Mouse (Mus musculus): ENCODE results near the gene Masp2. TPM values are rescaled to one million over a fixed set of nuclear protein-coding genes. Genes with fewer than 3 reads are reported as not detected.

Gene Masp2
- polyA plus RNA-seq, 1 experiment from 2014 or later: 0.44 TPM

- Histone ChIP-seq H3K9ac (0 out of 2 replicates have a peak overlapping the region, but pooled peaks have one; percentile 98), H3K27ac (no peak overlapping the region), H3K4me1 (peaks cover 34% of the 10 kb centered on the region), H3K4me2 (peak overlapping the region; percentile 80), H3K27me3 (no peaks in the 10 kb centered on the region), H3K4me3 (replicated peaks) (peak overlapping the region; percentile 87), H3K36me3 (peaks cover 50% of the 10 kb centered on the region), H3K9me3 (replicated peaks) (no peaks in the 10 kb centered on the region)
- no peak for ATAC-seq (replicated peaks; ENCODE audit: low FRiP score)
- WGBS: 82% methylated on average over 10 of the region's 10 CpGs
Measured at GRCm38 (mm10) chr4:148625010-148625409, 22.7 kb downstream of the Masp2 start.

GRCm38 (mm10) chr4:148625756-148626622, 23.6 kb downstream of the Masp2 start:
- H3K36me3 ChIP-seq: peaks cover 42% of the 10 kb centered on the region
- peak overlapping the region; percentile 80 for H3K4me2 ChIP-seq
- H3K27ac ChIP-seq: peak overlapping the region; percentile 96
- H3K27me3 ChIP-seq: no peaks in the 10 kb centered on the region
- H3K4me3 ChIP-seq (replicated peaks): peak overlapping the region; percentile 87
- peak; percentile 75 for ATAC-seq (replicated peaks; ENCODE audit: low FRiP score)
- H3K9ac ChIP-seq: peak overlapping the region; percentile 98
- H3K4me1 ChIP-seq: peaks cover 30% of the 10 kb centered on the region
- H3K9me3 ChIP-seq (replicated peaks): no peaks in the 10 kb centered on the region
- under 1% methylated on average over 57 of the region's 57 CpGs for WGBS

- Histone ChIP-seq H3K9ac (peak within 1 kb of the TSS; percentile 98), H3K36me3 (peaks cover 35% of the 10 kb centered on the region)
Measured at GRCm38 (mm10) chr4:148626623-148627185, 24.4 kb downstream of the Masp2 start, which contains the start of gene Tardbp. TSS of gene Tardbp (minus strand) at chr4:148627019.

GRCm38 (mm10) chr4:148627246-148627645, 24.9 kb downstream of the Masp2 start:
- Histone ChIP-seq H3K4me3 (replicated peaks) (peak overlapping the region; percentile 87), H3K36me3 (peaks cover 29% of the 10 kb centered on the region), H3K9me3 (replicated peaks) (no peaks in the 10 kb centered on the region), H3K4me2 (peak overlapping the region; percentile 80), H3K4me1 (peaks cover 26% of the 10 kb centered on the region), H3K9ac (no peak overlapping the region), H3K27me3 (no peaks in the 10 kb centered on the region), H3K27ac (peak overlapping the region; percentile 96)
- 62% methylated on average over 3 of the region's 3 CpGs for WGBS
- peak; percentile 5; the same call in 1 of the 2 replicates for ATAC-seq (replicated peaks; ENCODE audit: low FRiP score)

More at GRCm38 (mm10) chr4:148626623-148627185, 24.4 kb downstream of the Masp2 start, which contains the start of gene Tardbp:
- peak; percentile 97 for ATAC-seq (replicated peaks; ENCODE audit: low FRiP score)
- WGBS: under 1% methylated on average over 50 of the region's 51 CpGs
- H3K27me3 ChIP-seq: no peaks in the 10 kb centered on the region
- no peaks in the 10 kb centered on the region for H3K9me3 ChIP-seq (replicated peaks)
- peak within 1 kb of the TSS; percentile 80 for H3K4me2 ChIP-seq
- peak within 1 kb of the TSS; percentile 96 for H3K27ac ChIP-seq
- H3K4me1 ChIP-seq: peaks cover 30% of the 10 kb centered on the region
- peak within 1 kb of the TSS; percentile 87 for H3K4me3 ChIP-seq (replicated peaks)

- Histone ChIP-seq H3K36me3 (no peaks in the 10 kb centered on the region), H3K9ac (no peak overlapping the region), H3K27me3 (no peaks in the 10 kb centered on the region), H3K4me2 (no peak overlapping the region), H3K4me1 (peaks cover 7% of the 10 kb centered on the region; the same call in 1 of the 2 replicates), H3K4me3 (replicated peaks) (no peak overlapping the region), H3K9me3 (replicated peaks) (no peaks in the 10 kb centered on the region), H3K27ac (peak overlapping the region; percentile 81)
- ATAC-seq (replicated peaks; ENCODE audit: low FRiP score): peak; percentile 58
- 69% methylated on average over 3 of the region's 3 CpGs for WGBS
Measured at GRCm38 (mm10) chr4:148632013-148632692, 29.8 kb downstream of the Masp2 start.

- H3K9ac ChIP-seq: no peak overlapping the region
- H3K36me3 ChIP-seq: no peaks in the 10 kb centered on the region
- H3K27ac ChIP-seq: 0 out of 2 replicates have a peak overlapping the region, but pooled peaks have one; percentile 81
- no peaks in the 10 kb centered on the region for H3K27me3 ChIP-seq
- no peak overlapping the region for H3K4me3 ChIP-seq (replicated peaks)
- no peak overlapping the region for H3K4me2 ChIP-seq
- peaks cover 7% of the 10 kb centered on the region; the same call in 1 of the 2 replicates for H3K4me1 ChIP-seq
- ATAC-seq (replicated peaks; ENCODE audit: low FRiP score): no peak
- no peaks in the 10 kb centered on the region for H3K9me3 ChIP-seq (replicated peaks)
- WGBS: 44% methylated on average over 2 of the region's 2 CpGs
Measured at GRCm38 (mm10) chr4:148633395-148634061, 31.2 kb downstream of the Masp2 start.

- H3K36me3 ChIP-seq: no peaks in the 10 kb centered on the region
- no peak overlapping the region for H3K4me2 ChIP-seq
- H3K4me3 ChIP-seq (replicated peaks): no peak overlapping the region
- no peak overlapping the region for H3K9ac ChIP-seq
- no peaks in the 10 kb centered on the region for H3K27me3 ChIP-seq
- no peak for ATAC-seq (replicated peaks; ENCODE audit: low FRiP score)
- WGBS: 75% methylated on average over 2 of the region's 2 CpGs
- no peak overlapping the region for H3K27ac ChIP-seq
- H3K4me1 ChIP-seq: peaks cover 7% of the 10 kb centered on the region; the same call in 1 of the 2 replicates
- no peaks in the 10 kb centered on the region for H3K9me3 ChIP-seq (replicated peaks)
Measured at GRCm38 (mm10) chr4:148635309-148635708, 33.0 kb downstream of the Masp2 start.

GRCm38 (mm10) chr4:148638302-148638701, 35.9 kb downstream of the Masp2 start:
- Histone ChIP-seq H3K4me2 (no peak overlapping the region), H3K36me3 (no peaks in the 10 kb centered on the region), H3K9ac (no peak overlapping the region), H3K27ac (peak overlapping the region; percentile 27; the same call in 1 of the 2 replicates), H3K27me3 (no peaks in the 10 kb centered on the region), H3K4me3 (replicated peaks) (no peak overlapping the region), H3K9me3 (replicated peaks) (no peaks in the 10 kb centered on the region), H3K4me1 (peaks cover 13% of the 10 kb centered on the region)
- no peak for ATAC-seq (replicated peaks; ENCODE audit: low FRiP score)
- WGBS: 23% methylated on average over 9 of the region's 9 CpGs

- no peak overlapping the region for H3K27ac ChIP-seq
- no peak overlapping the region for H3K9ac ChIP-seq
- no peaks in the 10 kb centered on the region for H3K36me3 ChIP-seq
- 80% methylated on average over 2 of the region's 2 CpGs for WGBS
- H3K27me3 ChIP-seq: no peaks in the 10 kb centered on the region
- no peak overlapping the region for H3K4me2 ChIP-seq
- peaks cover 20% of the 10 kb centered on the region for H3K4me1 ChIP-seq
- H3K9me3 ChIP-seq (replicated peaks): no peaks in the 10 kb centered on the region
- no peak for ATAC-seq (replicated peaks; ENCODE audit: low FRiP score)
- H3K4me3 ChIP-seq (replicated peaks): no peak overlapping the region
Measured at GRCm38 (mm10) chr4:148639455-148639854, 37.1 kb downstream of the Masp2 start.

- ATAC-seq (replicated peaks; ENCODE audit: low FRiP score): peak; percentile 64
- Histone ChIP-seq H3K4me3 (replicated peaks) (no peak overlapping the region), H3K4me2 (no peak overlapping the region), H3K4me1 (peaks cover 20% of the 10 kb centered on the region), H3K27me3 (no peaks in the 10 kb centered on the region), H3K9me3 (replicated peaks) (no peaks in the 10 kb centered on the region), H3K36me3 (no peaks in the 10 kb centered on the region), H3K27ac (peak overlapping the region; percentile 83), H3K9ac (no peak overlapping the region)
- 61% methylated on average over 5 of the region's 5 CpGs for WGBS
Measured at GRCm38 (mm10) chr4:148641121-148641520, 38.8 kb downstream of the Masp2 start.

All from kidney, embryonic 15.5 days (tissue).